Mouse (Mus musculus) mesoderm, embryonic 11.5 days (tissue): ENCODE results near the gene Tcte2.
"Not testable (repeated sequence)": the region's sequence is repeated elsewhere in the genome, so short reads cannot be mapped to it uniquely, and the experiment has no call there.

ENCODE experiments used
- DNase-seq: peaks from one replicate; pipeline ENCODE4 v3.0.0-alpha.2; 2012; ENCODE audit warnings: low read depth, low spot score

Tcte2 gene

GRCm38 (mm10) chr17:13761179-13761913, at the start of gene Tcte2:
Gene Tcte2 (minus strand): TSS chr17:13761825.
- DNase-seq: peak; percentile 51

- no peak for DNase-seq
Observed at GRCm38 (mm10) chr17:13806016-13806415, 44.4 kb upstream of the Tcte2 start.

DNA sequence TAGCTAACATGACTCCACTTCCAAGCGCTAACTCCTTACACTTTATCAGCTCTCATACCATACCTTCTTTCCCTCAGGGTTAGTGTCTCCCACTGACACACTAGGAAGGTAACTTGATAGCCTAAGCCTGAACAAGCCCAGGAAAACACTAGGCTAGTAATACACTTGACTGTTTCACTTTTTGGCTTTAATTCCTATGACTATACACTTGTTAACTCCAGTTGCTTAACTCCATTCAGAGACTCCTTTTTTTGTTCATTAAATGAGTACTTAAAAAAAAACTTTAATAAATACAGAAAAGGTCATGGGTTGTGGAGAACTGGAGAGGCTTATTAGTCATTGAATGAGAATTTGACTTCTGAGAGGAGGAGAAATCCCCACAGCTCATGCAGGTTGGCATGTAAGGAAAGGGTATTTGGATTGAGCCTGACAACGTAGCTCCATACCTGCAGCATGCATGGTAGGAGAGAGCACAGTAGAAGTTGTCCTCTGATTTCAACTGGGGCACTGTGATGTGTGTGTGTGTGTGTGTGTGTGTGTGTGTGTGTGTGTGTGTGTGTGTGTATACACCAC, 41.3 kb upstream of the Tcte2 start:
- DNase-seq: no peak

GRCm38 (mm10) chr17:13797691-13798090, 36.1 kb upstream of the Tcte2 start:
- no peak for DNase-seq

GRCm38 (mm10) chr17:13790033-13790432, 28.4 kb upstream of the Tcte2 start:
- not testable (repeated sequence) for DNase-seq

DNA sequence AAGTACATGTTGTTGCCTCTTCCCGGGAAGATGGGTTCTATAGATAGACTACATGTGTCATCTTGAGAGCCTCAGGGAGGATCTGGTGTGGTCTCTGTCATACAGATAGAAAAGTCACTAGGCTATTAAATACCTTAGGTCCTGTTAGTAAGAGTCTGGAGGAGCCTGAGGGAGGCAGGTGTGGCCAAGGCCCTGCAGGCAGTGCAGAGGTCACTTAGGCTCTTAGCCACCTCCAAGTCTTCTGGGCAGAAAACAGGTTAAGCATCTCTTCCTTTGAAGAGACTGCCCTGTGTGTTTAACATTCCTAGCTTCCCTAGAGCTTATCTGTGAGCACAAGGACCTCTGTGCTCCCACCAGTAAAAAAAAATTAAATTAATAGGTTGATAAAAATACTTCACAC, 21.8 kb upstream of the Tcte2 start:
- no peak for DNase-seq

DNA sequence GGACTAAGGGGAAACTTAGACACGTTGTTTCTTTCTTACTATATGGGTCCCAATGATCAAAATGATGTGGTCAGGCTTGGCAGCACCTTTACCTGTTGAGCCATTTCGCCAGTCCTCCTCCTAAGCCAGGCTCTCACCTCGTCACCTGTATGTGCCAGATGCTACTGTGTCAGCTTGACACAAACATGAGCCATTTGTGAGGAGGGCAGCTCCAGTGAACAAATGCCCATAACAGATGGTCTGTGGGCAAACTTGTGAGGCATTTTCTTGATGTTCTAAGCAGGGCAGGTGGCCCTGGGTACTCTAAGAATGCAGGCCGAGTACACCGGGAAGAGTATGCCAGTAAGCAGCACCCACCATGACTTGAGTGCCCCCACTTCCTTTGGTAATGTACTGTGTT, 20.3 kb upstream of the Tcte2 start:
- no peak for DNase-seq

DNA sequence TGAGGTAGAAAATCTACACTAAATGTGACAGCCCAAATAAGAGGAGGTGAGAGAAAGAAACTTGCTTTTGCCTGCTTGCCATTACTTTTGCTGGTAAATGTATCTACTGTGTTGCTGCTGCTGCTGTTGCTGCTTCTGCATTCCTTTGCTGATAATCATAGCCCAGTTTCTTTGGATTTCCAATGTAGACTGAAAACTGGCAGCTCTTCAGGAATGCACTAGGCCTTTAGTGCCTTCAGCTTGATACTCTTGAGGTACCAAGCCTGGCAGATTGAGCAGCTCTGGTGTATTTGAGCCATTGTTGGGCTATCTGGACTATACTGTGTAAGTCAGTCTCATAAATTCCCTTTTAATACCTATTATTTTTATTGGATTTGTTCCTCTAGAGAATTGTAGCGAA, 17.2 kb upstream of the Tcte2 start:
- DNase-seq: no peak

DNA sequence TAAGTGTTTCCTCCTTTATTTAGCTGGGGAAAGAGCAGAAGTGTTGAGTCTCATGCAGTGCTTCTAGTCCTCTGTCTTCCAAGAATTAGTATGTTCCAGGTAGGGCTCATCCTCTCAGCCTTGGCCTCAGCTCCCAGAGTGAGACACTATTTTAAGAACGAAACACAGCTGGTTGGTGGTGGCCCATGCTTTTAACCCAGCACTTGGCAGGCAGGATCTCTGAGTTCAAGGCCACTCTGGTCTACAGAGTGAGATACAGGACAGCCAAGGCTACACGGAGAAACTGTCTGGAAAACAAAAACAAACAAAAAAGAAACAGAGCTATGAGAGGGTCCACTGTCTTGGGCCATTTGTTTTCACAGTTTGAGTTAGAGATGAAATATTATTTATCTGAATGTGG, 16.1 kb upstream of the Tcte2 start:
- DNase-seq: no peak

DNA sequence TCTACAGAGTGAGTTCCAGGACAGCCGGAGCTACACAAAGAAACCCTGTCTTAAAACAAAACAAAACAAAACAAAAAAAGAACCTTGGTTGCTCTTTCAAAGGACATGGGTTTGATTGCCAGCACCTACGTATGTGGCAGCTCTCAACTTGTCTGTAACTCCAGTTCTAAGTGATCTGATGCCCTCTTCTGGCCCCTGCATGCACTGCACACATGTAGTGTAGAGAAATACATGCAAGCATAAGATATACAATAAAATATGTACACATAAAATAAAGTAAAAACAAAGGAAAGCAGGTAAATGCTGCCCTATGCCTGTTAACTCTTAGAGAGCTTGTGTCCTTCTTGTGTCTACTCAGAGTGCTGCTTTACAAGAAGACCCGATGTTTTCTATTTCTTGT, 7.6 kb upstream of the Tcte2 start:
- no peak for DNase-seq

DNA sequence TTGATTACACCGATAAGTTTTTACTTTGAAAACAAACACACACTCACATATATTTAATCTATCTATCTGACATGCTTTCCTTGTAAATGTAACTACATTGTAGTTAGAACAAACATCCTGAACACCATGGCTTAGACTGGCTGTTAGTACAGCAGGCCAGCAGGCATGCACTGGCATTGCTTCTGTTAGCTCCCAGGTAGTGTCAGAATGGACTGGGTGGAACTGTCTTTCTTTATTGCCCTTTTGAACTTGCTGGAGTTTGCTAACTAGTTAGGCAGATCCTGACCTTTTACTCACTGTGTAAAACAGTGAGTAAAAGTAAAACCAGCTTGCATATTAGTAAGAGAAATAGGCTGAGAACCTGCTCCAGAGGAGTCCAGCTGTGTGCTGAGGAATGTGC, 6.9 kb upstream of the Tcte2 start:
- no peak for DNase-seq

- not testable (repeated sequence) for DNase-seq
Observed at GRCm38 (mm10) chr17:13764911-13765310, 3.3 kb upstream of the Tcte2 start.

GRCm38 (mm10) chr17:13763819-13764218, 2.2 kb upstream of the Tcte2 start:
- no peak for DNase-seq

- DNase-seq: no peak
Observed at GRCm38 (mm10) chr17:13760675-13761178, 898 bp downstream of the Tcte2 start.

DNA sequence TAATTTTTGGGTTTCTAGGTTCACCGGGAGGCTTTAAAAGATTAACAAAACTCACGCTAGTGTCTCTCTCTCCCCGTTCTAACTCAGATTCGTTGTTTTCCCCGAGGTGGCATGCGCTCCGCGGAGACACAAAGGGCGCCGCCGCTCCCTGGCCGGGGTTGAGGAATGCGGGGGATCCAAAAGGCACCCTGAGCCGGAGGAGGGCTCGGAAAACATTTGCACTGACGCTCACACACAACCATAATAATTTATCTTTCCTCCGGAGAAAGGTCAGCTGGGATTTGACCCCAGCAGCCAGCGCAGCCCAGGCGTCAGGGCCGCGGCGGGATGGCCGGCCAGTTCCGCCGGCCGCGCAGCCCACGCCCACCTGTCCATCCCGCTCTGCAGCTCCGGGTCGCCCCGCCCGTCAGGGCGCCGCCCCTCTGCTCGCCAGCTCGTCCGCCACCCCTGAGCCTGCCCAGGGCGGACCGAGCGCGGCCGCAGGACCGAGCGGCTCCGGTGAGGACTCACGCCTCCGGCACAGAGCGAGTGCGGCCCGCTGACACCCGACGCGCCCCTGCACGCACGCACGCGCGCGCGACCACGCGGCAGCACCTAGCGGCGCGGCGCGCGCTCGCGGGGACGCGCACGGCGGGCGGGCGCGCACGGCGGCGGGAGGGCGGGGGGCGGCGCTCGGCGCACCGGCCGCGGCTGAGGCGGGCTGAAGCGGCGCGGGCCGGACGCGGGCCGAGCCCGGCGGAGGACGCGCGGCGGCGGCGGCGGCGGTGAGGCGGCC, 1.6 kb downstream of the Tcte2 start, which contains the start of gene Afdn:
Gene Afdn, plus strand, starts transcription at position 687 of the 775 bp plus-strand sequence.
- peak; percentile 89 for DNase-seq

GRCm38 (mm10) chr17:13759156-13759852, 2.3 kb downstream of the Tcte2 start:
- DNase-seq: peak; percentile 41

GRCm38 (mm10) chr17:13758586-13758985, 3.0 kb downstream of the Tcte2 start:
- DNase-seq: no peak

DNA sequence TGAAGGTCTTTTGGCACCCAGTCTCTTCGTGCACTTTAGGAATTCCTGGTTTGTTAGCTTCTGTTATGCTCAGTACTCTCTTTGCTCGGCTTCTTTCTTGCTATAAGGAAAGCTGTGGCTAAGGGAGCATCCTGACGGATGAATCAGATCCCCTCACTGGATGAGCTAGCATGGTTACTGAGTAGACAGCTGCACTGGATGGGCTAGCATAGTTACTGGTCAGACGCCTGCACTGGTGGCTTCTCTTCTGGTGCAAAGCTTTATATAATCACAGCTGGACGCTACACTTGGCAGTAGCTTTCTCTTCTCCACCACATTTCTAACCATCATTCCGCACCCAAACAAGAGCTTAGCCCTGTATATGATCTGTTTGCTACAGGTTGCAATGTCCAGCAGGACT, 6.7 kb downstream of the Tcte2 start:
- DNase-seq: no peak

DNA sequence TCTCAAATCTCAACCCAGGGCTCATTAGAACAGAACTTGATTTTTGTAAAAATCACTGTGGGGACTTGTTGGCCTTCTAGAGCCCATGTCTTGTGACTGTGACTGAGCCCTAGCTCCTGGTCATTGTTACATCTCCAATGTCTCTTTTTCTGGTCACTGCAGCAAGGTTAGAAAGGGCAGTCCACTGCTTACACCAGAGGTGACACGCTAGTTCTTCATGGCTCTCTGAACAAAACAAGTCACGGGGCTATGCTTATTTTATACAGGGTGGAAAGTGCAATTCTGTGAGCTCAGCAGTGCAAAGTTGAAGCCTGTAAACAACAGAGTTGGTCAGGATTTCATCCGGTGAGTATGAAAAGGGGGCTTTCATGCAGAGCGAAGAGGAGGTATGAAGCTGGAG, 7.7 kb downstream of the Tcte2 start:
- no peak for DNase-seq

GRCm38 (mm10) chr17:13749027-13749426, 12.6 kb downstream of the Tcte2 start:
- DNase-seq: no peak

- DNase-seq: no peak
Observed at GRCm38 (mm10) chr17:13747681-13748080, 13.9 kb downstream of the Tcte2 start.

DNA sequence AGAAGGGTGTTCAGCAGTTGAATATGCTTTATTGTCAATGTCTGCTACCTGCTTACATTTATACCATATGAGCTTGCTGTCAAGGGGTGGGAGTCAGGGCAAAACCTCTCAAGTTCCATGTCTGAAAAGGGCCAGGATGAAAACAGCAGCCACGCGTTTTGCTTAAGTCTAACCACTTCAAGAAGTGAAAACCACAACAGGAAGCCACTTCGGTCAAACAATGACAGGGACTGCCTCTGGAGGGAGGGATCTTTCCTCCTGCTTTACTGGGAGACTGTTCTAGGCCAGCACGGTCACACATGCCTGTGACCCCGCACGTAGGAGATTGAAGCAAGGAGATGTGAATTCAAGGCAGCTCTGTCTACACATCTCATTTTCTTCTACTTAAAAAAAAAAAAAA, 15.3 kb downstream of the Tcte2 start:
- DNase-seq: no peak
